Mouse (Mus musculus) ES-E14 (cell line): ENCODE results near the gene Vstm2b. TPM values are rescaled to one million over a fixed set of nuclear protein-coding genes. Genes with fewer than 3 reads are reported as not detected.

Source experiments
- DNase-seq: peaks from one replicate; pipeline ENCODE4 v3.0.0-alpha.2; 2013; ENCODE audit warnings: low read depth, low spot score
- H3K27ac ChIP-seq: 2 replicates; pipeline ENCODE4 v1.5.1; 2012; ENCODE audit warnings: low read depth, mild to moderate bottlenecking, low read length, moderate library complexity, mixed read lengths; ENCODE audit not compliant: poor library complexity, insufficient read depth, severe bottlenecking
- H3K36me3 ChIP-seq: 2 replicates; pipeline ENCODE4 v1.6.1; 2012; ENCODE audit warnings: mild to moderate bottlenecking, low read length, moderate library complexity, mixed read lengths; ENCODE audit not compliant: control insufficient read depth, poor library complexity, insufficient read depth, severe bottlenecking
- H3K4me1 ChIP-seq, 2 experiments: fragments of 150-350 bp in 1 of 2; sonication (generic) in 1 of 2; 2 replicates each; pipeline ENCODE4 v1.6.1; 2012; ENCODE audit warnings: low read length in 2 of 2, mild to moderate bottlenecking in 1 of 2, mixed read lengths in 1 of 2; ENCODE audit not compliant: control insufficient read depth in 2 of 2, insufficient read depth in 2 of 2, poor library complexity in 1 of 2
- H3K4me3 ChIP-seq, 2 experiments: fragments of 150-350 bp in 1 of 2; sonication (generic) in 1 of 2; 2 replicates each; pipeline ENCODE4 v1.5.1; 2012; ENCODE audit warnings: low read length in 2 of 2, low read depth in 1 of 2, mild to moderate bottlenecking in 1 of 2, mixed read lengths in 1 of 2; ENCODE audit not compliant: insufficient read depth in 1 of 2, poor library complexity in 1 of 2, severe bottlenecking in 1 of 2
- H3K9ac ChIP-seq: 2 replicates; pipeline ENCODE4 v1.6.1; 2012; ENCODE audit warnings: low read depth, mild to moderate bottlenecking, low read length, mixed read lengths; ENCODE audit not compliant: poor library complexity, insufficient read depth, severe bottlenecking
- H3K9me3 ChIP-seq: fragments of 150-350 bp; sonication (generic); 2 replicates; pipeline ENCODE4 v1.6.1; 2012; ENCODE audit warnings: low read depth, mild to moderate bottlenecking, low read length; ENCODE audit not compliant: control insufficient read depth, insufficient read depth
- CHD2 ChIP-seq: IDR thresholded peaks from 2 replicates; pipeline ENCODE4 v1.6.1; 2014; ENCODE audit warnings: mild to moderate bottlenecking, low read depth, low read length, inconsistent platforms
- HCFC1 ChIP-seq: IDR thresholded peaks from 2 replicates; pipeline ENCODE4 v1.6.1; 2012; ENCODE audit warnings: low read length, inconsistent platforms, borderline replicate concordance; ENCODE audit not compliant: insufficient read depth
- MAFK ChIP-seq: IDR thresholded peaks from 2 replicates; pipeline ENCODE4 v1.6.1; 2014; ENCODE audit warnings: mild to moderate bottlenecking, low read depth, low read length, inconsistent platforms; ENCODE audit not compliant: insufficient read depth
- ZC3H11A ChIP-seq: IDR thresholded peaks from 2 replicates; pipeline ENCODE4 v1.6.1; 2012; ENCODE audit warnings: low read depth, mild to moderate bottlenecking, inconsistent platforms, low read length, borderline replicate concordance
- ZNF384 ChIP-seq: IDR thresholded peaks from 2 replicates; pipeline ENCODE4 v1.6.1; 2012; ENCODE audit warnings: low read depth, low read length, inconsistent platforms
- in situ Hi-C, 2 experiments: fragments of 600-800 bp; cut with MboI; formaldehyde crosslinking; loops; one replicate each; pipeline ENCODE4 v1.15.1; 2025; ENCODE audit warnings: low sequenced_read_pairs in 2 of 2, inconsistent platforms in 1 of 2; ENCODE audit not compliant: unreplicated experiment in 2 of 2
- total RNA-seq: library from RNA; depleted of rRNA; stranded (reverse); fragments of 300-350 nt; gene quantifications from 2 replicates; pipeline ENCODE4 v1.2.3, GENCODE M21; 2012

Vstm2b gene
- total RNA-seq, 1 experiment, result 1.7 TPM

DNA sequence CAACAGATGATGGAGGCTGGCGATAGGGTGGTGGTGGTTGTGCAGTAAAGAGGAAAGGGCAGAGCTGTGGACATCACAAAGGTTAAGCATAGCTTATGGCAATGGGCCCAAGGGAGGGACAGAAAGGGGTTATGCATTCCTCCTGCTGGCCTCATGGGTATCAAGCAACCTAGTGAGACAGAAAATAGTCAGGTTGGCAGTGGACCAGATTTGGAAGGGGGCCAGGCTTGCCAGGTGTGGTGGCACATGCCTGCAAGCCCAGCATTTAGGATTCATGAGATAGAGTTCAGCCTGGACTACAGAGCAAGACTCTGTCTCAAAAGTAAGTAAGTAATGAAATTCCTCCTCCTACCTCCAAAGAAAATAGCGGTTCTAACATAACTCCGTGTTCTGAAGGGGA is 9.8 kb upstream of the Vstm2b start:
- Histone ChIP-seq H3K9me3 (no peaks in the 10 kb centered on the region), H3K27ac (no peak overlapping the region), H3K36me3 (no peaks in the 10 kb centered on the region), H3K4me3 (no peak overlapping the region), H3K9ac (no peak overlapping the region), H3K4me1 (no peaks in the 10 kb centered on the region)
- no peak for DNase-seq
- in situ Hi-C loops, result no loop called here
- no peak for TF ChIP-seq MAFK
- TF ChIP-seq CHD2, result no peak
- TF ChIP-seq ZNF384, result no peak
- TF ChIP-seq ZC3H11A, result no peak
- no peak for TF ChIP-seq HCFC1

DNA sequence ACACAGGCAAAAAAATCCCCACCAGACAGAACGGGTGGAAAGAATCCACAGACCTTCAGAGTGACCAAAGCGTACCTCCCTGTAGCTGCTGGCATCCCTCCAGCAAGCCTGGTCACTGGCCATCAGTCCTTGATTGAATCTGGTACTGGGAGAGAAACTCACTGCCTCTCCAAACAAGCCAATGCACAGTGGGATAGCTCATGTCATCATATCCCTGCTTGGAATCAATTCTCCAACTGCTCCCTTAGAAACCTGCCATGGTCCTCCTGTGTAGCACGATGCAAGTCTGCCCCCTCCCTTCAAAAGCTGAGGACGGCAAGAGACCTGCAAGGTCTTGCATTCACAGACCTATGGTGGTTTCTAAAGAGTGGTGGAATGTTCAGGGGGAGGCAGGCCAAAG is 1.2 kb upstream of the Vstm2b start:
- DNase-seq, result no peak
- TF ChIP-seq CHD2 (no peak), HCFC1 (no peak), ZNF384 (no peak), ZC3H11A (no peak), MAFK (no peak)
- Histone ChIP-seq H3K9ac (no peak overlapping the region), H3K4me1 (peaks cover 0 to 8% of the 10 kb centered on the region in 2 experiments; a peak in 1 of 4 replicates), H3K9me3 (no peaks in the 10 kb centered on the region), H3K36me3 (no peaks in the 10 kb centered on the region), H3K4me3 (no peak overlapping the region), H3K27ac (no peak overlapping the region)
- in situ Hi-C loops, result no loop called here

DNA sequence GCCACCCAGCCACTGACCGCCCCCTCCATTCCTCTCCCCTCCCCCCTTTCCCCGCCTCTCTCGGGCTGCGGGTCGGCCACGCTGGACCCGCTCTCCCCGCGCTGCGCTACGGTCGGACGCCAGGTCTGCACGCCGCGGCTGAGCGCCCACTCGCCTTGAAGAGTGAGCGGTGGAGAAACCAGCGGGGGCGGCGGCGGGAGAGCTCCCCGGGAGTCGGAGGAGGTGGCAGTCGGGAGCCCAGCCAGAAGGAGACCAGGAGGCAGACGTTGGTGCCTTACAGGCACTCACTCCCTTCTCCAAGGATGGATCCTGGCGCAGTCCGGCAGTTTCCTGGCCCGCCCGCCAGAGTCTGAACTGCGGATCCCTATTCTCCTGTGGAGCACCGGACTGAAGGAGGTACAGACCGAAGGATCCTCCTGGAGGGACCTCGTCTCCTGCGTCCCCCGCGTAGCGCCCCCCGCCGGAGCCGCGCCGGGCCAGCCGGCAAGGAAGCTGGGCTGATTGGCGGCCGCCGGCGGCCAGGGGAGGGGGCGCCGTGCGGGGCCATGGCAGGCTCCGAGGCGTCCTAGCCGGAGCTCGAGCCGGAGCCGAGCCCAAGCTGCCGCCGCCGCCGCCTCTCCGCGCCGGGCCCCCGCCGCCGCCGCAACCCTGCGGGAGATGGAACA is 715 bp downstream of the Vstm2b start:
- in situ Hi-C loops, result no loop called here
- no peak overlapping the region for H3K27ac ChIP-seq

DNA sequence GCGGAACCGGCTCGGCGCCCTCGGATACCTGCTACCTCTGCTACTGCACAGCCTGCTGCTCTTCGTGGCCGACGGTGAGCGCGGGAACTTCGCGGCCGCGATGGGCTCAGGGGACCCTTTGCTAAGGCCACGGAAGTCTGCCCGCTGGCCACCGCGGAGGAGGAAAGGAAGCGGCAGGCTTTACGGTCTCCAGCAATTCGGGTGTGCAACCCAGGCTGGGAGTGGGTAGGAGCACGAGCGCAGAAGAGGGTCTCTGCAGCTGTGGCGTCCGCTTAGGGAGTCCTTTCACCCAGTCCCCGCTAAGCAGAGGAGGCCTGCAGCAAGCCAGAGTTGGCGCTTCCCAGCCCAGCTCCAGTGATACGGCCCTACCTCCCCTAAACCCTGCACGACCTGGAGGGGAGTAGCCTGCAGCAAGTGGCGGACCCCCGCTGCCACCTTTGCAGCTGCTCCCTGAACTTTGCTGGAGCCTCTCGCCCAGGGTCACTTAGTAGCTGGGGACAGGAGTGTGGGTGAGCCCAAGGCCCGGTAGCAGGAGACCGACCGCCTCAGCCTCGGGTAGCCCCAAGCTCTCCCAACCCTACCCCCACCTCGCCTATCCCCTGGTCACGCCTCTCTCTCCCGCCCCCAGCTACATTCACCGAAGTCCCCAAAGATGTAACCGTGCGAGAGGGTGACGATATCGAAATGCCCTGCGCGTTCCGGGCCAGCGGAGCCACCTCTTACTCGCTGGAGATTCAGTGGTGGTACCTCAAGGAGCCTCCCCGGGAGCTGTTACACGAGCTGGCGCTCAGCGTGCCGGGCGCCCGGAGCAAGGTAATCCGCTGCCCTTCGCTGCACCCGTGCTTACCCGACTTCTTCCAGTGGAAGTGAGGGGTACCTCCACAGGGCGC is 1.5 kb downstream of the Vstm2b start:
- H3K4me3 ChIP-seq, result peak overlapping the region; percentile 64 to 67
- H3K4me1 ChIP-seq, result peaks cover 0 to 8% of the 10 kb centered on the region in 2 experiments; a peak in 1 of 4 replicates
- H3K9me3 ChIP-seq, result no peaks in the 10 kb centered on the region
- in situ Hi-C loops, result no loop called here
- TF ChIP-seq HCFC1 (no peak), CHD2 (no peak), ZNF384 (no peak), ZC3H11A (no peak), MAFK (no peak)
- DNase-seq, result no peak
- H3K36me3 ChIP-seq, result no peaks in the 10 kb centered on the region
- peak overlapping the region; percentile 2; the same call in 1 of the 2 replicates for H3K9ac ChIP-seq
- H3K27ac ChIP-seq, result no peak overlapping the region

More for the DNA sequence above, 715 bp downstream of the Vstm2b start:
- Histone ChIP-seq H3K4me1 (peaks cover 0 to 8% of the 10 kb centered on the region in 2 experiments; a peak in 1 of 4 replicates), H3K36me3 (no peaks in the 10 kb centered on the region), H3K9ac (peak overlapping the region; percentile 2; the same call in 1 of the 2 replicates), H3K9me3 (no peaks in the 10 kb centered on the region), H3K4me3 (peak overlapping the region; percentile 64 to 67)
- TF ChIP-seq CHD2 (no peak), MAFK (no peak), ZC3H11A (no peak), HCFC1 (no peak), ZNF384 (no peak)
- no peak for DNase-seq
